Mouse (Mus musculus) lung, adult 10 weeks (tissue): Measurements from ENCODE around the gene Glra1. TPM values are rescaled to one million over a fixed set of nuclear protein-coding genes. Genes with fewer than 3 reads are reported as not detected.

Experiments
- polyA plus RNA-seq: library from polyadenylated mRNA; stranded (reverse); fragments of 350-450 nt; fragmentation: Illumina TruSeq; extraction: RNeasy Lipid Tissue Mini Kit (QIAGEN cat#74804); gene quantifications from one replicate; pipeline ENCODE4 v1.2.3, GENCODE M21; 2014; ENCODE audit warnings: low read depth, low replicate concordance; ENCODE audit not compliant: insufficient read depth

The Glra1 gene
- polyA plus RNA-seq: not detected

GRCm38 (mm10) chr11:55607808-55608523, at the start of gene Glra1:
TSS of gene Glra1 (minus strand) at chr11:55608198.

GRCm38 (mm10) chr11:55469048-55469843, 138.8 kb downstream of the Glra1 start, which contains the start of gene G3bp1:
TSS of gene G3bp1 (plus strand) at chr11:55469685.

Other genes with a start within 250 kb of the Glra1 start
- 650 TPM for gene Sparc, start 185.0 kb downstream of the Glra1 start, polyA plus RNA-seq
- 325 TPM for gene Atox1, start 147.0 kb downstream of the Glra1 start, polyA plus RNA-seq
- gene G3bp1, start 138.5 kb downstream of the Glra1 start, polyA plus RNA-seq: 22.3 TPM